Mouse (Mus musculus): Measurements from ENCODE around the gene Aknad1. TPM values are rescaled to one million over a fixed set of nuclear protein-coding genes. Genes with fewer than 3 reads are reported as not detected.

The Aknad1 gene
- polyA plus RNA-seq, 1 experiment from 2014 or later: 0.37 TPM

DNA sequence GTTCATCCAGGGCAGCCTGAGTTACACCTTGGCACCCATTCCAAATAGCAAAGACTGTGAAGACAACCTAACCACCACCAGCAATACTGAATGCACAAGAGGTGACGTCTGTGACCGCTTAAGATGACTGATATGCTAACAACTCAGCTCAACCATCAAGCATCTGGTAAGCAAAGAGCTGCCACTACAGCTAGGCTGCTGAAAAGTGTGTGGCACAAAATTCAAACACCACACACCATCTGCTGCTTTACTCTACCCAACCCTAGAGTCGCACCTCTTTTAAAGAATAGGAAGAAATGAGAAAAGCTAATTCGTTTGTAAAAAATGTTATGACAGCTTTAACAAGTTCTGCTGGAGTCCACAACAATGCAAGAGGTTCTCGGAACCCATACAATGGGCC lies 66.2 kb downstream of the Aknad1 start:
- Histone ChIP-seq H3K9ac (no peak overlapping the region), H3K27ac (no peak overlapping the region), H3K36me3 (peaks cover 65% of the 10 kb centered on the region), H3K9me3 (replicated peaks) (no peaks in the 10 kb centered on the region), H3K27me3 (no peaks in the 10 kb centered on the region), H3K4me1 (replicated peaks) (no peaks in the 10 kb centered on the region), H3K4me2 (no peak overlapping the region), H3K4me3 (replicated peaks) (no peak overlapping the region)
- no peak for DNase-seq
- 82% methylated on average over 5 of the region's 5 CpGs for WGBS (ENCODE audit: insufficient replicate concordance)
- no peak for ATAC-seq (ENCODE audit: low read depth)

DNA sequence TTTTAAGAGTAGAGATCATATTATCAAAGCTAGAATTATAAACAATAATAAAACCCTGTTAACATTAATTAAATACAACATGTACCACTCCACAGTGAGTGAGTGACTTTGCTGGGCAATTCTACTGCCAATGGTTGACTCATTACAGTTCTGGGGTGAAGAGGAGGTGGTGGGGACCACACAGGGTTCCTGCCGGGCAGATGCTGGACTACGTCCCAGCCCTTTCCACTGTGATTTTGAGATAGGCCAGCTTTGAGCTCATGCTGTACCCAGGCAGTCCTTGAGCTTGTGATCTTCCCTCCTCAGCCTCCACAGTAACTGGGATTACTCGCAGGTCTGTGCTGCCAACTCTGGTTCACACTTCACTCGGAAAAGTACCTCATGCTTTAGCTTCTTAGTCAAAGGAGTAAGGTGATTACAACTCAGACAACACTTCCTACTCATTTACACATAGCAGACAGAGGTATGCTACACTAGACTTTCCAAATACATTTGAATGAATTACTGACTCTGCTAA lies 71.3 kb downstream of the Aknad1 start:
- ATAC-seq (ENCODE audit: low read depth): no peak
- Histone ChIP-seq H3K4me2 (no peak overlapping the region), H3K9me3 (replicated peaks) (no peaks in the 10 kb centered on the region), H3K36me3 (peaks cover 40% of the 10 kb centered on the region), H3K27me3 (no peaks in the 10 kb centered on the region), H3K9ac (no peak overlapping the region), H3K4me3 (replicated peaks) (no peak overlapping the region), H3K4me1 (replicated peaks) (no peaks in the 10 kb centered on the region), H3K27ac (no peak overlapping the region)
- WGBS (ENCODE audit: insufficient replicate concordance): 87% methylated on average over 4 of the region's 4 CpGs
- DNase-seq: no peak

DNA sequence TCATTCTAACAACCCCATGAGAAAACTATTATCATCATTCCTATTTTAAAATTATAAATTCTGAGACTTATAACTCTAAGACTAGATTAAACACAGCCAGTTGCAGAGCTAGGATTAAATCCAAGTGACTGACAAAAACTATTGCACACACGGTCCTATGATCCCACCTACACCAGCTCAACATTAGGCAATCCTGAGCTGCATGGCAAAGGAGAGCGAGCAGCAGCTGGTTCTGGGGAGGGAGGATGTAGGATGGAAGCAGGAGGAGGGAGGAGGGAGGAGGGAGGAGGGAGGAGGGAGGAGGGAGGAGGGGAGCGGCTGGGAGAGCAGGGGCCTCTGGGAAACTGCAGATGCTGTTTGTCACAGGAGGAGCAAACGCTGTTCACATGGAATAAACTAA lies 76.2 kb downstream of the Aknad1 start:
- ATAC-seq (ENCODE audit: low read depth): no peak
- H3K36me3 ChIP-seq: peaks cover 39% of the 10 kb centered on the region

DNA sequence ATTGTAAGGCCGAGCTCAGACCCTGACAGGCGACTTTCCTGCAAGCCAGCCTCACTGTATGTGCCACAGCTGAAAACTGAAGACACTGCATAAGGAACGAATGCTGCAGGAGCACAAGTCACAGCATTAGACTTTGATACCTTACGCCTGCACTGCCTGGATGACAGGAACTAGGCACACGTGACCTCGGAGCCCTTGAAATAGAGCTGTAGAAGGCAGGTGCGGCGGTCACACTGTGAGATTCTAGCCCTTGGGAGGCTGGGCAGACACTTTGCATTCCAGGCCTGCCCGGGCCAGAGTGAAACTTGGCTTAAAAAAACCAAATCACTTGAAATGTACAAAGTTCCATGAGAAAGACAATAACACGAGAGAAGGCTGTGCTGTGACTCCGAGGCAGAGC lies 91.0 kb downstream of the Aknad1 start:
- Histone ChIP-seq H3K9ac (no peak overlapping the region), H3K4me2 (no peak overlapping the region), H3K4me1 (replicated peaks) (peaks cover 4% of the 10 kb centered on the region; the same call in 1 of the 2 replicates), H3K36me3 (peaks cover 27% of the 10 kb centered on the region), H3K27ac (no peak overlapping the region), H3K4me3 (replicated peaks) (no peak overlapping the region), H3K27me3 (no peaks in the 10 kb centered on the region), H3K9me3 (replicated peaks) (no peaks in the 10 kb centered on the region)
- DNase-seq: no peak
- no peak for ATAC-seq (ENCODE audit: low read depth)
- WGBS (ENCODE audit: insufficient replicate concordance): 73% methylated on average over 11 of the region's 11 CpGs

More for the DNA sequence above, 76.2 kb downstream of the Aknad1 start:
- 78% methylated on average over 4 of the region's 4 CpGs for WGBS (ENCODE audit: insufficient replicate concordance)
- H3K4me2 ChIP-seq: no peak overlapping the region
- no peak overlapping the region for H3K4me3 ChIP-seq (replicated peaks)
- no peak for DNase-seq
- no peaks in the 10 kb centered on the region for H3K4me1 ChIP-seq (replicated peaks)
- H3K9ac ChIP-seq: no peak overlapping the region
- H3K9me3 ChIP-seq (replicated peaks): no peaks in the 10 kb centered on the region
- no peaks in the 10 kb centered on the region for H3K27me3 ChIP-seq
- no peak overlapping the region for H3K27ac ChIP-seq

DNA sequence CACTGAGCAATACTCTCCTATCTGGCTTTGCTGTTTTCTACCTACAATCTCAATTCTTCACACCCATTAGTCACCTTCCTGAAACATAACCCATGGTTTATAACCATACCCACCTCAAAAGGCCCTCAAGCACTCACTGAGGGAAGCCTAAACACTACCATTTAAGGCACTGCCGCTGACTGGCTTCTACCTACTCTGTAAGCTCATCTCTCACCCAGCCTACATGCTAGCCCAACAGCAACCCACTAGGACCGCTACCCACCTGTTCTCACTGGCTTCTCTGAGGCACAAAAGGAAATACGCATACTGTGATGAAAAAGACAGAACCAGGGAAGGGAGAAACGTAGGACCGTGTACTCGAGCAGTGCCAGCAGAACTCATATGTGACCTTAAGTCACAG lies 92.3 kb downstream of the Aknad1 start:
- no peaks in the 10 kb centered on the region for H3K27me3 ChIP-seq
- WGBS (ENCODE audit: insufficient replicate concordance): 87% methylated on average over 6 of the region's 6 CpGs
- H3K36me3 ChIP-seq: peaks cover 18% of the 10 kb centered on the region
- H3K4me3 ChIP-seq (replicated peaks): no peak overlapping the region
- DNase-seq (no peak), ATAC-seq (ENCODE audit: low read depth) (no peak)
- no peaks in the 10 kb centered on the region for H3K9me3 ChIP-seq (replicated peaks)
- H3K4me2 ChIP-seq: no peak overlapping the region
- no peak overlapping the region for H3K9ac ChIP-seq
- no peak overlapping the region for H3K27ac ChIP-seq
- H3K4me1 ChIP-seq (replicated peaks): peaks cover 10% of the 10 kb centered on the region

Other genes with a start within 250 kb of the Aknad1 start
- gene 1700013F07Rik, start 205.5 kb upstream of the Aknad1 start, polyA plus RNA-seq (2015; fragmentation: Nextera tagmentation; extraction: Ambion mirVana): not detected in 2 replicates
- gene 5330417C22Rik, start 203.1 kb upstream of the Aknad1 start, polyA plus RNA-seq (2015; fragmentation: Nextera tagmentation; extraction: Ambion mirVana): 0.09 and 0.10 TPM in 2 replicates
- gene Tmem167b, start 177.2 kb upstream of the Aknad1 start, polyA plus RNA-seq (2015; fragmentation: Nextera tagmentation; extraction: Ambion mirVana): 13.7 and 18.5 TPM in 2 replicates
- gene Taf13, start 168.0 kb upstream of the Aknad1 start, polyA plus RNA-seq (2015; fragmentation: Nextera tagmentation; extraction: Ambion mirVana): 13.0 and 17.4 TPM in 2 replicates
- 1.7 and 1.8 TPM in 2 replicates for gene Wdr47, start 148.4 kb upstream of the Aknad1 start, polyA plus RNA-seq (2015; fragmentation: Nextera tagmentation; extraction: Ambion mirVana)
- gene Clcc1, start 85.7 kb upstream of the Aknad1 start, polyA plus RNA-seq (2015; fragmentation: Nextera tagmentation; extraction: Ambion mirVana): 44.6 and 49.3 TPM in 2 replicates
- gene Gpsm2, start 17.3 kb upstream of the Aknad1 start, polyA plus RNA-seq (2015; fragmentation: Nextera tagmentation; extraction: Ambion mirVana): 35.9 and 45.0 TPM in 2 replicates
- gene Stxbp3, start 100.9 kb downstream of the Aknad1 start, polyA plus RNA-seq (2015; fragmentation: Nextera tagmentation; extraction: Ambion mirVana): 19.0 and 24.6 TPM in 2 replicates
- 0.05 TPM in 1 of 2 replicates, not detected in the other for gene Fndc7, start 150.3 kb downstream of the Aknad1 start, polyA plus RNA-seq (2015; fragmentation: Nextera tagmentation; extraction: Ambion mirVana)
- gene Prpf38b, start 172.1 kb downstream of the Aknad1 start, polyA plus RNA-seq (2015; fragmentation: Nextera tagmentation; extraction: Ambion mirVana): 37.9 and 52.9 TPM in 2 replicates
- 0.08 TPM in 1 of 2 replicates, not detected in the other for gene Henmt1, start 200.2 kb downstream of the Aknad1 start, polyA plus RNA-seq (2015; fragmentation: Nextera tagmentation; extraction: Ambion mirVana)
- not detected in 2 replicates for gene Gm9857, start 200.8 kb downstream of the Aknad1 start, polyA plus RNA-seq (2015; fragmentation: Nextera tagmentation; extraction: Ambion mirVana)

Data from liver, embryonic 13.5 days (tissue).